Mouse (Mus musculus) lung, postnatal 0 days (tissue): ENCODE data around the gene Zfp598. TPM values are rescaled to one million over a fixed set of nuclear protein-coding genes. Genes with fewer than 3 reads are reported as not detected.

Experiments used
- ATAC-seq: fragments of 200-750 bp; cut with Nextera tagmentation; 2 replicates; pipeline ENCODE4 v1.8.0; 2017; ENCODE audit warnings: moderate library complexity
- DNase-seq: peaks from one replicate; pipeline ENCODE4 v3.0.0-alpha.2; 2016; ENCODE audit warnings: low spot score
- H3K27ac ChIP-seq: fragments of 300-500 bp; sonication (generic); 2 replicates; pipeline ENCODE4 v1.5.1; 2014; ENCODE audit warnings: antibody characterized with exemption, mild to moderate bottlenecking, low read length, mixed read lengths
- H3K27me3 ChIP-seq: fragments of 300-500 bp; sonication (generic); replicated peaks from 2 replicates; pipeline ENCODE4 v1.6.1; 2014; ENCODE audit warnings: low read length, mixed read lengths; ENCODE audit not compliant: insufficient read depth
- H3K36me3 ChIP-seq: fragments of 300-500 bp; sonication (generic); 2 replicates; pipeline ENCODE4 v1.6.1; 2014; ENCODE audit warnings: low read length, mixed read lengths; ENCODE audit not compliant: insufficient read depth
- H3K4me1 ChIP-seq: fragments of 300-500 bp; sonication (generic); 2 replicates; pipeline ENCODE4 v1.6.1; 2014; ENCODE audit warnings: antibody characterized with exemption, low read depth, low read length, mixed read lengths; ENCODE audit not compliant: insufficient read depth
- H3K4me2 ChIP-seq: fragments of 300-500 bp; sonication (generic); replicated peaks from 2 replicates; pipeline ENCODE4 v1.6.1; 2014; ENCODE audit warnings: low read depth, mild to moderate bottlenecking, low read length, moderate library complexity, mixed read lengths
- H3K4me3 ChIP-seq: fragments of 300-500 bp; sonication (generic); 2 replicates; pipeline ENCODE4 v1.5.1; 2014; ENCODE audit warnings: low read depth, low read length
- H3K9ac ChIP-seq: fragments of 300-500 bp; sonication (generic); replicated peaks from 2 replicates; pipeline ENCODE4 v1.6.1; 2014; ENCODE audit warnings: low read depth, mild to moderate bottlenecking
- H3K9me3 ChIP-seq: fragments of 300-500 bp; sonication (generic); 2 replicates; pipeline ENCODE4 v1.6.1; 2016; ENCODE audit warnings: low read length, mixed read lengths
- CTCF ChIP-seq: IDR thresholded peaks from 2 replicates; pipeline ENCODE4 v1.5.1; 2016; ENCODE audit warnings: antibody characterized with exemption, mild to moderate bottlenecking
- EP300 ChIP-seq: IDR thresholded peaks from 2 replicates; pipeline ENCODE4 v1.6.1; 2016; ENCODE audit warnings: antibody characterized with exemption, mild to moderate bottlenecking, control low read depth
- WGBS: fragments of 180-500 bp; shearing (Covaris S2); extraction: QIAGEN DNeasy Blood & Tissue Kit; methylation state at CpG from one replicate; pipeline ENCODE4 v1.1.7; 2014; 5-methylcytosine and 5-hydroxymethylcytosine counted together
- polyA plus RNA-seq: library from polyadenylated mRNA; unstranded; fragments of >200 nt; fragmentation: Nextera tagmentation; extraction: Ambion mirVana; gene quantifications from 2 replicates; pipeline ENCODE4 v1.2.1, GENCODE M21; 2015

Zfp598 gene
- polyA plus RNA-seq, 1 experiment from 2014 or later, result 11.9 TPM

DNA sequence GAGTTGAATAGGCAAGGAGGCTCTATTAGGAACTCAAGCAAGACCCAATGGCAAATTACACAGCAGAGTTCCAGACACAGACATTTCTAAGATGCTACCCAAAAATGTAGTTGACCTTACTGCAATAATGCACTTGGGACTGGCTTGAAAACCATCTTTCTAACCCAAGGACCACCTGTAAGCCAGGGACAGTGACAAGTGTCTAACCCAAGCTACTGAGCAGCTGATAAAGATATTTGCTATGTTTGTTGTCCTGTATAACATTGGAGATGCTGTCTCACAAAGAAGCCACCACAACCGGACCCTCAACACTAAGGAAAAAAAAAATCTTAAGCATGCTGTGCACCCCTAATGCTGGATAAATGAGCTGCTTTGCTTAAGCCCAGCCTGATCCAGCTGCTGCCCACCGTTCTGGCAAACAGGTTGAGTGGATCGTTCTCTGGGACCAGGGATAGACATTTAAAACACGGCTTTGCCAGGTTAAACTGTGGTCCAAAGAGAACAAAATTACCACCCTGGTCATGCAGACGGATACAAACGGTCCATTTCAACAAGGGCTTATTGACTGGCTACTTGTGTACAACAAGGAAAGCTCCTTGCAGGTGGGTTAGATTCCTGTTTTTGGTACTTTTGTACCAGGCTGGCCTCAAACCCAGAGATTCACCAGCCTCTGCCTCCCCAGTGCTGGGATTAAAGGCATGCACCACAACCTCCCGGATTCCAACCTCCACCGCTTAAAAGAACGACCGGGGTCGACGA, 53.8 kb downstream of the Zfp598 start:
- WGBS, result 3% methylated on average over 12 of the region's 12 CpGs

DNA sequence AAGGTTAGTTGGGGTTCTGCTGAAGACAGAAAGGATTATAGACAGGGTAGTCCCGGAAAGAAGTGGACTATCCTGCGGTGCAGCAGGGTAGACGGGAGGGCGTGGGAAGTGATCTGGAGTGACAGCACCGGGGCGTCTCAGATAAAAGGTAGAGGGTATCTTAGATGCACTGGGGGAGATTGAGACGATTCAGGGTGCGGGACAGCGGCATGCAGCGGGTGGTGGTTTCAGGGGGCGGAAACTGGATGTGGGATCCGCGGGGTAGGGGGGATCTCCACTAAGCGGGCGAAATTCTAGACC, 54.3 kb downstream of the Zfp598 start:
- H3K27ac ChIP-seq, result peak overlapping the region; percentile 86
- no peak for TF ChIP-seq EP300
- H3K4me1 ChIP-seq, result peaks cover 9% of the 10 kb centered on the region; the same call in 1 of the 2 replicates
- ATAC-seq (no peak), DNase-seq (peak; percentile 25)
- no peaks in the 10 kb centered on the region for H3K9me3 ChIP-seq
- H3K4me3 ChIP-seq, result peak overlapping the region; percentile 62
- H3K4me2 ChIP-seq, result peak overlapping the region; percentile 91
- WGBS, result 0% methylated on average over 15 of the region's 15 CpGs
- H3K9ac ChIP-seq, result peak overlapping the region; percentile 92
- H3K36me3 ChIP-seq, result peaks cover 11% of the 10 kb centered on the region; the same call in 1 of the 2 replicates
- H3K27me3 ChIP-seq, result no peaks in the 10 kb centered on the region

More for the DNA sequence above, 53.8 kb downstream of the Zfp598 start:
- peak overlapping the region; percentile 91 for H3K4me2 ChIP-seq
- ATAC-seq (no peak), DNase-seq (no peak)
- no peaks in the 10 kb centered on the region for H3K27me3 ChIP-seq
- peaks cover 10% of the 10 kb centered on the region; the same call in 1 of the 2 replicates for H3K4me1 ChIP-seq
- H3K9me3 ChIP-seq, result no peaks in the 10 kb centered on the region
- peak overlapping the region; percentile 86 for H3K27ac ChIP-seq
- H3K4me3 ChIP-seq, result peak overlapping the region; percentile 62
- TF ChIP-seq CTCF (no peak), EP300 (no peak)
- peak overlapping the region; percentile 92 for H3K9ac ChIP-seq
- peaks cover 11% of the 10 kb centered on the region; the same call in 1 of the 2 replicates for H3K36me3 ChIP-seq

DNA sequence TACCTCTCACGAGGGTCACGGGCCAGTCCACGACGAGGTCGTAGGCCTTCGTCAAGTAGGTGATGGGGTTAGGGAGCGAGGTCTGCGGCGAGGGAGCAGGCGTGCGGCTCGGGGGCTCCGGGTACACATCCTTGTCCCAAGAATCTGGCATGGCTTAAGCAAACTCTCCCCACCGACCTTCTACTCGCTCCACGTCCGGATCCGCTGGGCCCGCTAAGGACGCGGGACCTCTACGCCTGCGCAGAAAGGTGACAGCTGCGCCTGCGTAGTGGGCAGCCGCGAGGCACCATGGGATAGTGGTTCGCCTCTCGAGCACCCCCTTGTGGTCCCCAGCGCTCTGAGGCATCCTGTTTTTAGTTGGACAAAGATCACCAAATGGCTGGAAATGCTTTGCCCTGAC, 54.7 kb downstream of the Zfp598 start, which contains the start of gene Ndufb10:
Ndufb10 (minus strand) TSS at position 295 of the 400 bp plus-strand sequence.
- DNase-seq, result peak; percentile 97
- TF ChIP-seq CTCF (peak; percentile 99), EP300 (no peak)
- Histone ChIP-seq H3K27me3 (no peaks in the 10 kb centered on the region), H3K36me3 (peaks cover 11% of the 10 kb centered on the region; the same call in 1 of the 2 replicates), H3K27ac (peak within 1 kb of the TSS; percentile 86), H3K4me2 (peak within 1 kb of the TSS; percentile 91), H3K9ac (peak within 1 kb of the TSS; percentile 92), H3K4me3 (peak within 1 kb of the TSS; percentile 62), H3K9me3 (no peaks in the 10 kb centered on the region), H3K4me1 (peaks cover 7% of the 10 kb centered on the region; the same call in 1 of the 2 replicates)
- under 1% methylated on average over 30 of the region's 30 CpGs for WGBS
- ATAC-seq, result peak; percentile 73

- no peak for TF ChIP-seq CTCF
- TF ChIP-seq EP300, result no peak
- DNase-seq (no peak), ATAC-seq (no peak)
- no peak overlapping the region for H3K4me2 ChIP-seq
- H3K9ac ChIP-seq, result no peak overlapping the region
- no peaks in the 10 kb centered on the region for H3K9me3 ChIP-seq
- WGBS, result 71% methylated on average over 3 of the region's 3 CpGs
- H3K27ac ChIP-seq, result no peak overlapping the region
- no peak overlapping the region for H3K4me3 ChIP-seq
- no peaks in the 10 kb centered on the region for H3K27me3 ChIP-seq
- H3K36me3 ChIP-seq, result peaks cover 11% of the 10 kb centered on the region; the same call in 1 of the 2 replicates
- peaks cover 7% of the 10 kb centered on the region; the same call in 1 of the 2 replicates for H3K4me1 ChIP-seq
Observed at GRCm38 (mm10) chr17:24725637-24726390, 56.3 kb downstream of the Zfp598 start.

- ATAC-seq, result no peak
- no peak for TF ChIP-seq EP300
- TF ChIP-seq CTCF, result no peak
- no peak within 1 kb of the TSS for H3K27ac ChIP-seq
- H3K4me3 ChIP-seq, result no peak within 1 kb of the TSS
- DNase-seq, result no peak
- 57% methylated on average over 2 of the region's 2 CpGs for WGBS
- no peaks in the 10 kb centered on the region for H3K9me3 ChIP-seq
- no peak within 1 kb of the TSS for H3K4me2 ChIP-seq
- no peaks in the 10 kb centered on the region for H3K27me3 ChIP-seq
- peaks cover 7% of the 10 kb centered on the region; the same call in 1 of the 2 replicates for H3K4me1 ChIP-seq
- no peak within 1 kb of the TSS for H3K9ac ChIP-seq
- no peaks in the 10 kb centered on the region for H3K36me3 ChIP-seq
Observed at GRCm38 (mm10) chr17:24727618-24728017, 58.1 kb downstream of the Zfp598 start, which contains the start of gene Rpl3l. TSS of gene Rpl3l (plus strand) at chr17:24727820.

GRCm38 (mm10) chr17:24728184-24728583, 58.7 kb downstream of the Zfp598 start:
- H3K36me3 ChIP-seq, result no peaks in the 10 kb centered on the region
- ATAC-seq, result no peak

More at GRCm38 (mm10) chr17:24728184-24728583, 58.7 kb downstream of the Zfp598 start:
- Histone ChIP-seq H3K4me1 (peaks cover 5% of the 10 kb centered on the region; the same call in 1 of the 2 replicates), H3K27me3 (no peaks in the 10 kb centered on the region), H3K9me3 (no peaks in the 10 kb centered on the region), H3K9ac (no peak overlapping the region), H3K4me2 (no peak overlapping the region), H3K4me3 (no peak overlapping the region), H3K27ac (no peak overlapping the region)
- DNase-seq, result no peak
- WGBS, result 60% methylated on average over 17 of the region's 17 CpGs
- TF ChIP-seq CTCF (no peak), EP300 (no peak)
